Mouse (Mus musculus) forebrain, embryonic 10.5 days (tissue): ENCODE results near the gene Inpp5f. TPM values are rescaled to one million over a fixed set of nuclear protein-coding genes. Genes with fewer than 3 reads are reported as not detected.
"Not testable (repeated sequence)": the region's sequence is repeated elsewhere in the genome, so short reads cannot be mapped to it uniquely, and the experiment has no call there.

Experiments used
- DNase-seq: peaks from one replicate; pipeline ENCODE4 v3.0.0-alpha.2; 2017; ENCODE audit warnings: low spot score; ENCODE audit errors: extremely low spot score
- H3K27ac ChIP-seq: fragments of 300-500 bp; sonication (generic); 2 replicates; pipeline ENCODE4 v1.5.1; 2016; ENCODE audit warnings: mild to moderate bottlenecking
- H3K27me3 ChIP-seq: fragments of 300-500 bp; sonication (generic); 2 replicates; pipeline ENCODE4 v1.6.1; 2016; ENCODE audit warnings: mild to moderate bottlenecking; ENCODE audit not compliant: poor library complexity, severe bottlenecking
- H3K36me3 ChIP-seq: fragments of 300-500 bp; sonication (generic); replicated peaks from 2 replicates; pipeline ENCODE4 v1.6.1; 2016; ENCODE audit warnings: mild to moderate bottlenecking, moderate library complexity
- H3K4me1 ChIP-seq: fragments of 300-500 bp; sonication (generic); 2 replicates; pipeline ENCODE4 v1.6.1; 2016
- H3K4me3 ChIP-seq: fragments of 300-500 bp; sonication (generic); 2 replicates; pipeline ENCODE4 v1.5.1; 2016; ENCODE audit warnings: mild to moderate bottlenecking, moderate library complexity
- H3K9me3 ChIP-seq: fragments of 300-500 bp; sonication (generic); 2 replicates; pipeline ENCODE4 v1.6.1; 2016; ENCODE audit warnings: mild to moderate bottlenecking, moderate library complexity
- WGBS: fragments of 180-500 bp; shearing (Covaris S2); methylation state at CpG from one replicate; pipeline ENCODE4 v1.1.7; 2016; 5-methylcytosine and 5-hydroxymethylcytosine counted together
- polyA plus RNA-seq: library from polyadenylated mRNA; unstranded; fragments of >200 nt; fragmentation: Nextera tagmentation; extraction: Ambion mirVana; gene quantifications from 2 replicates; pipeline ENCODE4 v1.2.1, GENCODE M21; 2016

Gene Inpp5f
- polyA plus RNA-seq, 1 experiment from 2014 or later, result 46.3 TPM

DNA sequence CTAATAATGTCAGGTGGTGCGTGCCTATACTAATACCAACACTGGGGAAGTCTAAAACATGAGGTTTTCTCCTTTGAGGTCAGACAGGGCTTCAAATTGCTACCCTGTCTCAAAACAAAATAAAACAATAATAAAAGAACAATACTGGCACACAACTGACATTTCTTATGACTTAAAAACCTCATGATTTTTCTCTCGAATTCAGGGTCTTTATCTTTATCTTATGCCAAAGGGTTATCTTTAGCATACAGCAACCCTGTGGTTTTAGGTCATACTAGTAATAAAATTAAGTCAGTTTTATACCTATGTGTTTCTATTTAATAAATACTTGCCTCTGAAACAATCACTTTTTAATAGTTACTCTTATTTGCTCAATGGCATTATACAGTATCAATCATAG is 31.7 kb upstream of the Inpp5f start:
- H3K4me1 ChIP-seq, result peaks cover 23% of the 10 kb centered on the region
- no peak for DNase-seq
- peaks cover 5% of the 10 kb centered on the region; the same call in 1 of the 2 replicates for H3K27me3 ChIP-seq
- 87% methylated on average over 2 of the region's 2 CpGs for WGBS
- H3K9me3 ChIP-seq, result no peaks in the 10 kb centered on the region
- H3K36me3 ChIP-seq, result no peaks in the 10 kb centered on the region
- H3K4me3 ChIP-seq, result no peak overlapping the region
- H3K27ac ChIP-seq, result no peak overlapping the region

DNA sequence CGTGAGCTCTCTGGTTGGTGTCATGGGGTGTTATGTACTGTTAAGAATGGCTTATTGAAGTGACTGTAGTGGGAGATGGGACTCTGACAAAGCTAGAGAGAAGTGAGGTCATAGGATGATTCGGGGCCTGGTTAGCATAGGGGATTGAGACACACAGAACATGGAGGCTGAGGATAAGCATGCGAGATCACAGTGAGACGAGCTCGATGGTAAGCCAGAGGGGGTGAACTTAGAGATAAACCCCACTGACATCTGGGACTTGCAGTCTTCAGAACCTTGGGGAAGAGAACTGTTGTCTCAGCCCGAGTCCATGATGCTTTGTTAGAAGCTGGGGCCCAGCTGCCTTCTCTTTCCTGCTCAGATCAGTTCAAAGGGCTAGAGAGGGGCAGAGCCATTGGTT is 30.8 kb upstream of the Inpp5f start:
- WGBS, result 94% methylated on average over 6 of the region's 6 CpGs
- Histone ChIP-seq H3K27ac (no peak overlapping the region), H3K27me3 (peaks cover 5% of the 10 kb centered on the region; the same call in 1 of the 2 replicates), H3K36me3 (no peaks in the 10 kb centered on the region), H3K9me3 (no peaks in the 10 kb centered on the region), H3K4me3 (no peak overlapping the region), H3K4me1 (peaks cover 20% of the 10 kb centered on the region)
- DNase-seq, result no peak

DNA sequence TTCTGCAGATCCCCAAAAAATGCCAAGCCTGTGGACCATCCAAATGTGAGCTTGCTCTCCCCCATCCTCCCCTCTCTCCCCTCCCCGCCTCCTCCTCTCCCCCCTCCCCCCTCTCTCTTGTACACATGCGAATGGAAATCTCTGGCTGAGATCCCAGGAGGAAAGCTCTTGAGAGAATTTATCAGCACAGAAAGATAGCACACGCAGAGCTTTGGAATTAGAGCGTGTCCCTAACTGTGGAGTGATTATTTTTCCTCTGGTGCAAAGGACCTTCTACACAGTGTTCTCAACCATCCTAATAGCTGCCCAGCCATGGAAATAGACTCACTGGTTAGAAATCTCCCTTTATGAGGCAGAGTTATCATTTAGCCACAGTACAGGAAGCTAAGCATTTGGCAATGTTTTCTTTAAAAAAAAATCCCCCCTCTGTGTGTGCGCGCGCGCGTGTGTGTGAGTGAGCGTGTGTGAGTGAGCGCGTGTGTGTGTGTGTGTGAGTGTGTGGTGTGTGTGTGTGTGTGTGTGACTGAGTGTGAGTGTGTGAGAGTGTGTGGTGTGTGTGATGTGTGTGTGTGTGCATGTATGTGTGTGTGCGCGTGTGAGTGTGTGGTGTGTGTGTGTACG is 29.2 kb upstream of the Inpp5f start:
- H3K36me3 ChIP-seq, result no peaks in the 10 kb centered on the region
- 87% methylated on average over 15 of the region's 15 CpGs for WGBS
- H3K27ac ChIP-seq, result no peak overlapping the region
- H3K4me3 ChIP-seq, result no peak overlapping the region
- H3K9me3 ChIP-seq, result no peaks in the 10 kb centered on the region
- H3K4me1 ChIP-seq, result peaks cover 20% of the 10 kb centered on the region
- no peak for DNase-seq
- peaks cover 5% of the 10 kb centered on the region; the same call in 1 of the 2 replicates for H3K27me3 ChIP-seq

DNA sequence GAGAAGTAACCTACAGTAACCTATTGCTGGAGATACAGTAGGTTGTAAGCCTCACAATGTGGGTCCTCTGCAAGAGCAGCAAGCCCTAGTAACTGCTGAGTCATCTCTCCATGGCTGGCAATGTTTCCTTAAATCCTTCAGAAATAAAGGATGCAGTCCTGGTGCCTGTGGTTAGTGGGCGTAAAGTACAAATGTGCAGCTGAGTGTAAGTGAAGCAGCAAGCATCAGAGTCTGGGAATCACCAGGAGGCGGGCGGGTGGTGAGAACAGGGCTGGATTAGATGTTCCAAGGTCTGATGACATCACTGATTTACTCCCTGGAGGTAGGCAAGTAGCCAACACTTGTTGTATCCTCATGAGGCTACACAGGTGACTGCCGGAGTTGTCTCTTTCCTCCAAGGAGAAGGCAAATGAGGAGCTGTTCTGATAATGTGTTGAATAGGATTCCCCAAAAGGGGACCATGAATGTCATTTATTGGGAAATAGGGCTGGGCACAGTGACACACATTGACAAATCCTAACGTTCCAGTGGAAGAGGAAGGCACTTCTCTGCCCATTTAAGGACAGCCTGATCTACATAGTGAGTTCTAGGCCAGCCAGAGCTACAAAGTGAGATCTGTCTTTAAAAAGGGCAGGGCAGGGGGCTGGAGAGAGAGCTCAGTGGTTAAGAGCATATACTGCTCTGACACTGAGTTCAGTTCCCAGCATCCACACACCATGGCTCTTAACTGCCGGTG is 27.7 kb upstream of the Inpp5f start:
- Histone ChIP-seq H3K4me3 (no peak overlapping the region), H3K4me1 (peaks cover 15% of the 10 kb centered on the region), H3K9me3 (no peaks in the 10 kb centered on the region), H3K27me3 (peaks cover 5% of the 10 kb centered on the region; the same call in 1 of the 2 replicates), H3K27ac (no peak overlapping the region), H3K36me3 (no peaks in the 10 kb centered on the region)
- no peak for DNase-seq
- WGBS, result 84% methylated on average over 6 of the region's 6 CpGs

DNA sequence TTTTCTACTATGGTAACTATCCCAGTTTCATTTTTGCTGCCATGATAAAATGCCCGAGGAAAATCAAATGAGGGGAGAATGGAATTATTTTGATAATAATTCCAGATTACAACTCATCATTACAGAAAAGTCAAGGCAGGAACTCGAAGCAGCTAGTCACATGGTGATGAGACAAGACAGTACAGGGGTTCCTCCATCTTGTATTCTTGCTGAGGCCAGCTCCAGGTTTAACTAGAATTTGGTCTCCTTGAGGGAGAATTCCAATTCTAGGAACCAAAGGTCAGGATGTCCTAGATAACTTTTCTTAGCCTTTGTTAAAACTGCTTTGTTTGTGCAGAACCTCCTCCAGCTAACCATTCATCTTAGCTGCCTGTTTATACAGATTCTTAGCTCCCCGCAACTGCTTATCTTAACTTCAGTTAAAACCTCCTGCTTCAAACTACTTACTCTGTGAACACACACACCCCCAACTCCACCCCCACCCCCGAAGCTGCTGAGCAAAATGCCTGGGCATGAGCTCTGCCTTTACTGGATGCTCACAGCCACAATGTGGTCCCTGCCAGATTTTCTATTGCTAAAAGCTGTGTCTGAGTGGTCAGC is 23.7 kb upstream of the Inpp5f start:
- H3K4me1 ChIP-seq, result peaks cover 19% of the 10 kb centered on the region
- no peaks in the 10 kb centered on the region for H3K27me3 ChIP-seq
- no peak overlapping the region for H3K4me3 ChIP-seq
- H3K27ac ChIP-seq, result no peak overlapping the region
- no peaks in the 10 kb centered on the region for H3K9me3 ChIP-seq
- WGBS, result 84% methylated on average over 4 of the region's 4 CpGs
- no peaks in the 10 kb centered on the region for H3K36me3 ChIP-seq
- DNase-seq, result no peak

DNA sequence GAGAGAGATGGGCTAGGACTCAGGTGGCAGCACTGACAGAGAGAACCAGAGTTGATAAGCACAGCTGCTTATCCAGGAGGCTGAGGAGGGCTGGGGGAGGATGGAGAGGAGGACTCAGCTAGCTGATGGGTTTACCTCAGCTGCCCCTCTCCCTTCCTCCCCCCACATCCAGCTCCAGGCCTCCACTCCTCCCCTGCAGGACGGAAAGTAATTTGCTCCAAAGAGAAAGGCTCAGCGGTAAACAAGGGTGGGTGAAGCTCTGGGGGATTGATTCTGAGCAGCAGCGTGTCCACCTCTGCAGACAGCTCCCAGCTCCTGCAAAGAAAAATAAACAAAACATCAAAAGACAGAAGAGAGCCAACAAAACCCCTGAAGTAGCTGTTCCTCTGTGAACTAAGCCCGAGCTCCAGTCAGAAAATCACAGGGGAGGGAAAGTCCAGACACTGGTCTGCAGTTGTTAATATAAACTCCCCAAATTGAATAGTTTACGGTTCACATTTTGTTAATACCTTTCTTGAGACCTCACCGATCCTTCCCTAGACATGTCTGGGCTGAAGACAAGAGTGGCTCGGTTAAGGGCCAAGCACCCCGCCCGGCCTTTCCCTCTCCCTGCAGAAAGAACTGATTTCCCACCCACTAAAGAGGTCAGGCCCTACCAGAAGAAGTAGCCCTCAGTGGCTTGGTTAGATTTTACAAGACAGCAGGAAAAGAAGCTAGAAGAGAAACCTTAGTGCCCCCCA is 19.6 kb upstream of the Inpp5f start:
- DNase-seq, result peak; percentile 26
- 3% methylated on average over 9 of the region's 9 CpGs for WGBS
- H3K27me3 ChIP-seq, result no peaks in the 10 kb centered on the region
- no peaks in the 10 kb centered on the region for H3K36me3 ChIP-seq
- peak overlapping the region; percentile 45; the same call in 1 of the 2 replicates for H3K4me3 ChIP-seq
- peak overlapping the region; percentile 79 for H3K27ac ChIP-seq
- H3K9me3 ChIP-seq, result no peaks in the 10 kb centered on the region
- H3K4me1 ChIP-seq, result peaks cover 31% of the 10 kb centered on the region

DNA sequence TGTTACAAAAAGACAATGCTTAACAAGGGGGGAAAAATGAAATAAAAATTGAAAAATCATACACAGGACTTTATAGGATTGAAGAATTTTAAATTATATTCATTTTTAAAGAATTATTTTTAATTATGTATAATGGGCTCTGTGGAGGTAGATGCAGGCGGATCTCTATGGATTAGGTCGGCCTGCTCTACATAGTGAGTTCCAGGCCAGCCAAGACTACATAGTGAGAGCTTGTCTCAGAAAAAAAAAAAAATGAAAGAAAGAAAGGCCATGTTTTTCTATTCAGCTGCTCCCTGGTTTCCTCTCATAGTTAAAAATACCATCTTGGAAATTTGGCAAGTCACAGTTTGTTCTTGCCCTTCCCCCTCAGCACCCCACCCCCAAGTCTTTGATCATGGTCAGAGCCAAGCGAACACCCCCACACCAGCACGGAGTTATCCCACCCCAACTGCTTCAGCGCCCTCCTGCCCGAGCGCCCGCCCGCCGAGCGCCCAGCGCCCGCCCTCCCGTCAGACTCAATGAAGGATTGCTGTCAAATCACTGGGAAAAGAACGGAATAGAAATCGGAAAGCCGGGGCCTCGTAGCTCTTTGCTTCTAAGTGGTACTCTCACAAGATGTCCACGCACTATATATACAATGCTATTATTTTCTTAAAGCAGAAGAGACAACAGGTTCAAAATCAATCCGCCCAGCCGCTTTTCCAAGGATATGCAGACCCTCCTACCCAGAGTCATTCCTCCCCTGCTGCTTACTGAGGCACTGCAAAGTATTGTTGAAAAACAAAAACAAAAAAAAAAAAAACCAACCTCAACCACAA is 18.8 kb upstream of the Inpp5f start:
- peaks cover 31% of the 10 kb centered on the region for H3K4me1 ChIP-seq
- H3K36me3 ChIP-seq, result no peaks in the 10 kb centered on the region
- H3K9me3 ChIP-seq, result 0 out of 2 replicates have a peak, but pooled peaks cover 6% of the 10 kb centered on the region
- no peaks in the 10 kb centered on the region for H3K27me3 ChIP-seq
- peak overlapping the region; percentile 79 for H3K27ac ChIP-seq
- H3K4me3 ChIP-seq, result peak overlapping the region; percentile 45
- DNase-seq, result peak; percentile 42
- WGBS, result 6% methylated on average over 21 of the region's 21 CpGs

DNA sequence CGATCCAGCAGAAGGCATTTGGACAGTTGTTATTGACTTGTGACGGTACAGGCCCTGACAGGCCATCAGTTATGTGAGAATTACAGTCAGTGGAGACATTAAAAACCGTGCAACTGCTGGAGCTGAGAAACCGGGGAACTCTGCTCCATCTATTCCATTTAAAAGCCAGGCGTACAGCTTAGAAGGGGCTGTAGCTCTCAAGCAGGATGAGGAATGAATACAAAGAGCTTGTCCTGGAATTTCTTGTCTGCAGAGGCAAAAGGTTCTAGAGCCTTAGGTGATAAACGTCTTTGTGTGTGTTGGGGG is 18.2 kb upstream of the Inpp5f start:
- WGBS, result 4% methylated on average over 6 of the region's 6 CpGs
- Histone ChIP-seq H3K9me3 (0 out of 2 replicates have a peak, but pooled peaks cover 6% of the 10 kb centered on the region), H3K4me3 (peak overlapping the region; percentile 45), H3K4me1 (peaks cover 31% of the 10 kb centered on the region), H3K27ac (peak overlapping the region; percentile 79), H3K36me3 (no peaks in the 10 kb centered on the region), H3K27me3 (no peaks in the 10 kb centered on the region)
- DNase-seq, result no peak

DNA sequence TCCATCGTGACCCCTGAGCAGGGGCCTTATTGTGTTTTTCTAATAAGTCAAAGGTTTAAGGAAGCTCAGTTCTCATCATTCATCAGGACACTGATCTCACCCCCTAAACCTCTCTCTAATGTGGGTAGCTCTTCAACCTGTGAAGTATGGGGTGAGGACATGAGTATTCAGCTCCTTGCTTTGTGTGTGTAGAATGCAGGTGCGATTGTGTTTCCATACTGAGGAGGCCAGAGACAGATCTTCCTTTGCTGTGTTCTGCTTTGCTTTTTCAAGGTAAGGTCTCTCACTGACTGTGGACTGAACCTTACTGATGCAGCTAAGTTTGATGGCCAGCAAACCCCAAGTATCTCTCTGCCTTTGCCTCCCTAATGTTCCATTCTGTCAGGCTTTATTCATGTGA is 14.9 kb upstream of the Inpp5f start:
- no peaks in the 10 kb centered on the region for H3K36me3 ChIP-seq
- peaks cover 23% of the 10 kb centered on the region for H3K4me1 ChIP-seq
- no peak overlapping the region for H3K4me3 ChIP-seq
- H3K27me3 ChIP-seq, result no peaks in the 10 kb centered on the region
- DNase-seq, result no peak
- 93% methylated on average over 2 of the region's 2 CpGs for WGBS
- 0 out of 2 replicates have a peak, but pooled peaks cover 6% of the 10 kb centered on the region for H3K9me3 ChIP-seq
- H3K27ac ChIP-seq, result no peak overlapping the region

DNA sequence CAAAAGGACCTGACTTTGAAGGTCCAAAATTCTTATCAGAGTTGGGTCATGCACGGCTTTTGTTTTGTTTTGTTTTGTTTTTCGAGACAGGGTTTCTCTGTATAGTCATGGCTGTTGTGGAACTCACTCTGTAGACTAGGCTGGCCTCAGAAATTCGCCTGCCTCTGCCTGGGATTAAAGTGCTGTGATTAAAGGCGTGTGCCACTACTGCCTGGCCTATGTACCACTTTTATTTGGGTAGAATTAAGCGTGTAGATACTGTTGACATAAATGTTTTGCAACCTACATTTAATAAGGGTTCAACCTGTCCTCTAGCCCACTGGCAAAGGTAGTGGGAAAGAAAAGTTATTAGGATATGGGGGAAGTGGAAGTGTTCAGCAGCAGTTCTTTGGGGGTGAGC is 12.1 kb upstream of the Inpp5f start:
- Histone ChIP-seq H3K27me3 (no peaks in the 10 kb centered on the region), H3K4me3 (no peak overlapping the region), H3K27ac (no peak overlapping the region), H3K36me3 (no peaks in the 10 kb centered on the region), H3K4me1 (no peaks in the 10 kb centered on the region), H3K9me3 (0 out of 2 replicates have a peak, but pooled peaks cover 8% of the 10 kb centered on the region)
- WGBS, result 84% methylated on average over 5 of the region's 5 CpGs
- no peak for DNase-seq

DNA sequence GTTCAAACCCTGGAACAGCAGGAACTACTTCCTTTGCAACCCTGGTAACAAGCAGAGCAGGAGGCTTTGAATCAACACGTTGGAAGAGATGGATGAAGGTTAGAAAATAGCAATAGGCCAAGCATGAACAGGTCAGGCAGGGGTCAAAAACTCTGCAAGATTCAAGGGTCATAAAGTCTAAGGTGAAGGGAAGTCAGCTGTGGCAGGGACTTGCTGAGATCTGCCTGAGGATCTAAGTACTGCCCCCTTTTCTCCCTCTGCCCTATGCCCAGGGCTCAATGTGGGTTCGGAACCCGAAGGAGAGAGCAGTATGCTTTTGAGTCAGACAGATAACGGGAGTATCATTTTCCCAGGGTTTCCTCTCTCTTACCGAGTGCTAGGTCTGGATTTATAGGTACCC is 9.3 kb upstream of the Inpp5f start:
- H3K36me3 ChIP-seq, result no peaks in the 10 kb centered on the region
- 90% methylated on average over 5 of the region's 5 CpGs for WGBS
- no peaks in the 10 kb centered on the region for H3K4me1 ChIP-seq
- H3K4me3 ChIP-seq, result no peak overlapping the region
- H3K9me3 ChIP-seq, result peaks cover 7% of the 10 kb centered on the region; the same call in 1 of the 2 replicates
- no peak for DNase-seq
- H3K27me3 ChIP-seq, result no peaks in the 10 kb centered on the region
- H3K27ac ChIP-seq, result no peak overlapping the region

DNA sequence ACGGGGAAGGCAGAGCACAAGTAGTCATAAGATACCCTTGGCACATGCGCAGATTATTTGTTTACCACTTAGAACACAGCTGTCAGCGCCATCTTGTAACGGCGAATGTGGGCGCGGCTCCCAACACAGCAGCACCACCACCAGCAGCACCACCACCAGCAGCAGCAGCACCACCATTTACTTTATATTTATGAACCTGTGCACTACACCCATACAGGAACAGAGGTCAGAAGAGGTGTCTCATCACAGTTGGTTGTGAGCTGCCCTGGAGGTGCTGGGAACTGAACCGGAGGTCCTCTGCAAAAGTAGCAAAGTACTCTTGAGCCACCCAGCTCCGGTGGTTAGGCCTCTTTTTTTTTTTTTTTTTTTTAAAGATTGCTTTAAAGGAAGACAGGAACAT is 1.2 kb upstream of the Inpp5f start:
- not testable (repeated sequence) for H3K4me3 ChIP-seq, DNase-seq, H3K27ac ChIP-seq, H3K27me3 ChIP-seq, H3K36me3 ChIP-seq, H3K9me3 ChIP-seq
- peaks cover 25% of the 10 kb centered on the region for H3K4me1 ChIP-seq
- 96% methylated on average over 8 of the region's 9 CpGs for WGBS
